Mouse (Mus musculus): ENCODE measurements around the gene Rabif.

DNA sequence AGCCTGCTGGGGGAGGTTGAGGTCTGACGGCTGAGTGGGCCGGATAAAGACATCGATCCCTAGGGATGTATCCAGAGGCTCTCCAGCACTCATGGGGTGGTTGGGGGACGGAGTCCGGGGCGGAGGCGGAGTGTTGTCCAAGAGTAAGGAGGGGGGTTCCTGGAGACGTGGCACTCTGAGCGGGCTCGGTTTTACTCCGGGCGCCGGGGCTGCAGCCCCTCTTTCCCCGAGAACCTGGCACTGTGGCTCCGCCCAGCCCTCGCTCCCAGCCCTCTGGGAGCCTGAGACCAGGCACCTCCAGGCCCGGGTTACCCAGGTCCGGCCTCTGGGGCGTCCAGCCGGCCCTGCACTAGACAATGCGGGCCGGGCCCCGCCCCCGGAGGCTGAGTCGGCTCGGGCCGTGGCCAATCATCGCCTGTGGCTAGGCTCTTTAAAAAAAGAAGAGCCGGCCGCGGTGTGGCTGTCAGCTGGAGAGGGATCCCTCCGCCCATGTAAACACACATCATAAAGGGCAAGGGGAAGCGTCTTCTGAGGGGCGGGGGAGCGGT, 62.3 kb downstream of the Rabif start:
- peak; percentile 58 for TF ChIP-seq POLR2A (IDR thresholded peaks at IDR 0.05; ENCODE audit: extremely low read depth, insufficient read depth, low read length)
- TF ChIP-seq CTCF (IDR thresholded peaks at IDR 0.05; ENCODE audit: extremely low read depth, insufficient read depth, low read length) = no peak

Data from cortical plate, adult 2 months (tissue).